Mouse (Mus musculus) bone marrow macrophage, adult 2 months (primary cell): Measurements from ENCODE around the gene Cgnl1.

ENCODE experiments used
- CTCF ChIP-seq: IDR thresholded peaks from 2 replicates; pipeline ENCODE4 v1.5.1; 2012; ENCODE audit warnings: low read depth, mild to moderate bottlenecking, low read length, moderate library complexity
- POLR2A ChIP-seq: IDR thresholded peaks from 2 replicates; pipeline ENCODE4 v1.6.1; 2012; ENCODE audit warnings: mild to moderate bottlenecking, low read depth, low read length, borderline replicate concordance

- no peak for TF ChIP-seq CTCF
- TF ChIP-seq POLR2A: no peak
Measured at GRCm38 (mm10) chr9:71726121-71726520, 45.3 kb downstream of the Cgnl1 start.
